Mouse (Mus musculus) spleen, embryonic (tissue): ENCODE data around the gene Slc17a7.

ENCODE experiments used
- CTCF ChIA-PET: fragments of 350-600 bp; sonication (Branson Sonifier 250); formaldehyde crosslinking; loops from one replicate; lab custom pipeline; 2022; lab: Charles Lee

Slc17a7 gene

DNA sequence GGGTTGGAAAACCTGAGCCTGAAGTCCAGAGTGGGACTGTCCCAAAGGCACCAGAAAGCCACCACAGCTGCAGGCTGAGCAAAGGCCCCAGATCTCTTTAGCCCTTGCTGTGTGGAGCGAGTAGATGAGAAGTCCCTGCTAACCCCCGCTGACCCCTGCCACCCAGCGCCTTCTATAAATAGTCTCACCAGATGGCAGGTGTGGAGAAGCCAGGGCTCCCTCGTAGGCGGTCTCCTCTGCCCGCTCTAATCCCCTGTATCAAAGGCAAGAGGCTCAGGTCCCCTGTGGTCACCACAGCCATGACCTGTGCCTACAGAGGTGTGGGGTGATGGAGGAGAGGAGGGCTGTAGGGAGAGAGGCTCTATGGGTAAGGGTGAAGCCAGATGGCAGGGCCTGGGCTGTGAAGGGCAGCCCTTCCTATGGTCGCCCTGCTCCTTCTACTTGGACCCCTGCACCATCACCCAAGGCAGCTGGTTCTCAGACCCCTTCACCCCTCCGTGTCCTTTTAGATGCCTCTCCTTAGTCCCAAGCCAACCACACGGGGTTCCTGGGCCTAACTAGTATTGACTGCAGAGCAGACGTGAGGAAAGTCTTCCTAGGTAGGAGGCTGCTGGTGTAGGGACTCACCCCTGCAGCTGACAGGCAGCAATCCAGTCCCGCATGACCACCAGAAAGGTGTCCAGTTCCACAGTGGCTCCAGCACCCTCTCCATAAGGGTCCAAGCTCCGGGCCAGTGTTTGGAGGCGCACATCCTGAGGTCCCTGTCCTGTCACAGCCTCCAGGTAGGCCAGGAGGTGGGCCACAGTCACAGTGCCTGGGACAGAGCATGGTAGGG is 31.8 kb downstream of the Slc17a7 start:
- CTCF ChIA-PET: no interaction called here

GRCm38 (mm10) chr7:45196176-45196535 is 32.4 kb downstream of the Slc17a7 start:
- CTCF ChIA-PET: no interaction called here

DNA sequence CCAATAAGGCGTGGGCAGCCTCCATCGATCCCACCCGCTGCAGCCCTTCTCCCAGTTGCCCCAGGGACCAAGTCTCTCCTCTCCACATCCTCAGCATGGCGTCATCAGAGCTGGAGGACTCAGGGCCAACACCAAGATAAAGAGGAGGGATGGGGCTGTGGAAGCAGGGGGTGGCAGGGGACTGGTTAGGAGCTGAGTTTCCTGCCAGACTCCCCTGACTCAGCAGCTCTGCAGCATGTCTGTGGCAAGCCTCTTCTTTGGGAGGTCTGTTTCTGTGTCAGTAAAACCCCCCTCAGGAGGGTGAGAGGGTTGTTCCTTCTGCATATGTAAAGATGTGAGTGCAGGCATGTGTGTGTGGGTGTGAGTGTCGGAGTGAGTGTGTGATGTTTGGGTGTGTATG is 33.2 kb downstream of the Slc17a7 start:
- CTCF ChIA-PET: no interaction called here

GRCm38 (mm10) chr7:45198435-45198834 is 34.7 kb downstream of the Slc17a7 start:
- CTCF ChIA-PET: interaction anchor here (1.1 to 1.3 kb wide), 2 partner anchors 34 to 36 kb away, joined by 4 read pairs; partner anchors contain the start of gene Slc17a7

DNA sequence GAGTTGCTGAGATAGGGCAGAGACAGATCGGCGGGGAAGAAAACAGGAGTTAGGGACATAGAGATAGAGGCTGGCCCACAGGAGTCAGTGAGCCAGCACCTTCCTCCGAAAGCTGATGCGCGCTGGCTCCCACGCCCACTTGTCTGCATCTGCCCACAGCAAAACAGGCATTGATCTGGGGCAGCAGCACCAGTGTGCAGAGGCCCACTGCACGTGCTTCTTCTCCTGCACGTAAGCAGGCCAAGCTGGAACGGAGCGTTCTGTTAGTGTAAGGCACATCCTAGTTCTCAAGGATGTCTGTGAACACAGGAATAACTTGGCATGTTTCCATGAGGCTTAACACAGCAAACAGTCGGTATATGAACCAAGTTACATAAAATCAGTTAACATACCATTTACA is 35.2 kb downstream of the Slc17a7 start:
- CTCF ChIA-PET: interaction anchor here (1.1 to 1.3 kb wide), 2 partner anchors 35 to 37 kb away, joined by 4 read pairs; partner anchors contain the start of gene Slc17a7

DNA sequence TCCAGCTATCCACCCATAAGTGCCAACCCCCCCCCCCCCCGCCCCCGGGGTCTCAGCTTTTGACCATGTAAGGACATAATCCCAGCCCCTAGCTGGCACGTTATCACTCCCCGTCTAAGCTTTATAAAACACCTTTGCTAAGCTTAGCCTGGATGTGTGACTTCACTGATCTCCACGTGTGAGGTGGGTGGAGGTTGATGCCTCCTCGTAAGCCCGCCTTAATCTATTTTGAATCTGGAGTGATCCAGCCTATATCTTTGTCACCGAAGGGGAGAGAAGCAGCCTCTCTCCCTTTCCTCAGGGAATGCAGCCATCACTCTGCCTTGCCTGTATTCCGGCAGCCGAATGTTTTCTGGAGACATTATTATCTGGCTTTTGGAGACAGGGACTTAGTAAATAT is 38.9 kb downstream of the Slc17a7 start:
- CTCF ChIA-PET: no interaction called here

- CTCF ChIA-PET: interaction anchor here (0.7 kb wide), 1 partner anchor 78 kb away, joined by 4 read pairs; no protein-coding TSS in a partner anchor
Measured at GRCm38 (mm10) chr7:45204380-45205143, 40.8 kb downstream of the Slc17a7 start, which contains the start of gene Ccdc155. Gene Ccdc155 (minus strand): TSS chr7:45204892.

DNA sequence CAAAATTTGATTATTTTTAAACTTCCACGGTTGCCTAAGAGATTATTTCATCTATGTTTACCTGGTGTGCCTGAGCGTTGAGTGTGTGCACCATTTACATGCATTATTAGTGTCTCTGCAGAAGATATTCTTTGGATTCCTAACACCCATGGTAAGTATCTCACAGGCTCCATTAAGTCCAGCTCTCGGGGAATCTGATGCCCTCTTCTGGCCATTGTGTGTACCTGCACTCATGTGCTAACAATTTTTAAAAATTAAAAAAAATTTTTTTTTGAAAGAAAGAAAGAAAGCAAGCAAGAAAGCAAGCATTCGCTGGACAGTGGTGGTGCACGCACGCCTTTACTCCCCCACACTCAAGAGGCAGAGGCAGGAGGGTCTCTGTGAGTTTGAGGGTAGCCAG is 44.5 kb downstream of the Slc17a7 start:
- CTCF ChIA-PET: interaction anchor here (1.3 kb wide), 1 partner anchor 30 kb away, joined by 7 read pairs; the partner anchor contains the start of gene Cd37

DNA sequence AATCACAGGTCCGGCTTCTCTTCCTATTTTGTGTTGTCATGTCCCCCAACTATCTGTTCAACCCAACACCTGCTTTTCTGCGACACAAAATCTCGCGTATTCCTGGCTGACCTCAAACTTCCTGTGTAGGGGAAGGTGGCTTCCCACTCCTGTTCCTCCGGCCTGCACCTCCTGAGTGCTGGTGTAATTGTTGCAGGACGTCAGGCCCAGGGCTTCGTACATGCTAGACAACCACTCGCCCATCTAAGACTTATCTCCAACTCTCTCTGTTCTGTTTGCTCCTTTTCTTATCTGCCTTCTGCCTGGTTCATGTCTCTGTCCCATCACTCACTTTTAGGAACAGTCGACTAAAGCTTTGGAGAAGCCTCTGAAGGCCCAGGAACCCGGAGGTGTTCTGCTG is 47.3 kb downstream of the Slc17a7 start:
- CTCF ChIA-PET: no interaction called here

DNA sequence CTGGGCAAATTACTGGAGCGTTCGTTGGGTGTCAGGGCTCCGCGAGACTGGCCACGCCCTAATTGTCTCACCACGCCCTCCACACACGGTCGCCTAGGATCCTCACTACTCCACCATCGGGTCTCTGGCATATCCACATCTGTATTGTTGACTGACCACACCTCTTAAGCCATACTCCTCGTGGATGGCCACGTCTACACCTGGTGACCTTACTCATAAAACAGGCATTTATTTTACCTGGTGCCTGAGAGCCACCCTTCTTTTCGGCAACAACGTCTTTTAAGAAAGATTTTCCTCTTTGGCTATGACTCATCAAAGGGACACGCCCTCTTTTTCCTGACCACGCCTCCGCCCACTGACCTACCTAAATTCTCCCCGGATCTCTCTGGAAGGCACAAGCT is 48.1 kb downstream of the Slc17a7 start, which contains the start of gene Dkkl1:
Dkkl1 (minus strand) TSS at position 297 of the 401 bp plus-strand sequence.
- CTCF ChIA-PET: no interaction called here

- CTCF ChIA-PET: no interaction called here
Measured at GRCm38 (mm10) chr7:45212356-45212755, 48.6 kb downstream of the Slc17a7 start.

DNA sequence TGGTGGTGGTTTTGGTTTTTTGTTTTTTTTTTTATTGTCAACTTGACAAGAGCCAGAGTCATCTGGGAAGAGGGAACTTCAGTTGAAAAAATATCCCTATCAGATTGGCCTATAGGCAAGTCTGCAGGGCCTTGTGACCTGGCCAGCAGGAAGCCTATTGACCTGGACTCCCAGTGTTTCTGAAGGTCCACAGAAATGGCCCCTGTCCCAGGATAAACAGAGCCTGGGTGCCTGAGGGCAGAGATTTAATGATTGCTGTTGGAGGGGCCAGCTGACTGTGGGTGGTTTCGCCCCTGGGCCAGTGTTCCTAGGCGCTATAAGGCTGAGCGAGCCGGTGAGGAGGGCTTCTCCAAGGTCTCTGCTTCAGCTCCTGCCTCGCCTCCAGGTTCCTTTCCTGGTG is 50.0 kb downstream of the Slc17a7 start:
- CTCF ChIA-PET: interaction anchor here (0.5 to 0.6 kb wide), 2 partner anchors 33 to 585 kb away, joined by 3 to 5 read pairs; no protein-coding TSS in a partner anchor

- CTCF ChIA-PET: no interaction called here
Measured at GRCm38 (mm10) chr7:45215673-45216441, 52.1 kb downstream of the Slc17a7 start, which contains the start of gene Tead2. Gene Tead2 (plus strand): TSS chr7:45215753.

- CTCF ChIA-PET: no interaction called here
Measured at GRCm38 (mm10) chr7:45216442-45217183, 52.9 kb downstream of the Slc17a7 start.

DNA sequence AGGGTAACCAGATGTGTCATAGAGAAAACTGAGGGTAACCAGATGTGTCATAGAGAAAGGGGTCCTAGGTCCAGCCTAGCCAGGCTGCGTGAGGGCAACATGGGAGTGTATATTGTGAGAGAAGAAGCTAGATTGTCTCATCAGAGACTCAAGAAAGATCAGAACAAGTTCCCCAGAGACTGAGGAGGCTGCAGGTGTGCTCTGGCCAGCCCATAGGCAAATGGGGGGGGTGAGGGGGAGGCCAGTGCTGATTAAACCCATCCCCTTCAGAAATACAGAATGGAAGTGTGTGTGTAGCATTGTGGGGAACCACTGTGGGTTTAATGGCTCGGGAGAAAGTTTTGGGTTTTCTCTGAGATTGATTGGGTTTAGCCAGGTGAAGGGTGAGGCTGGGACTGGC is 57.9 kb downstream of the Slc17a7 start:
- CTCF ChIA-PET: no interaction called here

DNA sequence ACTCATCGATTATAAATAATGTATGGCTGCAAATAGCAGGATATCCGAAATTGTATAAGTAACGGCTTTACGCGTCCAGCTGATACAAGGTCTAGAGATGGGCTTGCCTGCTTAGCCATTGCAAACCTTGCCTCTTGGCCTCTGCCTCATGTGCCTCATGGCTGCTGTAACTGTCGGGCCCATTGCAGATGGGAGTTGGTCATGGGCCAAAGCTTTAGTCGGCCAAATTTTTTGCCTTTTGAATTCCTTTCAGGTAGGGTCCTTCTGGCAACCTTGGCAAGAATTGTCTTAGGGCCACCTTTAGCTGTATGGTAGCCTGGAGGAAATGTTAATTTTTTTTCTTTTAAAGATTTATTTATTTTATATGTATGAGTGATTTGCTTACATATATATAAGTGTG is 61.1 kb downstream of the Slc17a7 start:
- CTCF ChIA-PET: no interaction called here
